Mouse (Mus musculus): ENCODE data around the gene Fam149a. TPM values are rescaled to one million over a fixed set of nuclear protein-coding genes. Genes with fewer than 3 reads are reported as not detected.

The Fam149a gene
- polyA plus RNA-seq, 1 experiment from 2014 or later: 3.0 TPM

- no peak overlapping the region for H3K9ac ChIP-seq (ENCODE audit: low read length)
- no peaks in the 10 kb centered on the region for H3K27me3 ChIP-seq (ENCODE audit: control insufficient read depth, insufficient read depth, low read length)
- H3K4me2 ChIP-seq (ENCODE audit: low read depth, low read length): no peak overlapping the region
- no peaks in the 10 kb centered on the region for H3K36me3 ChIP-seq (ENCODE audit: control insufficient read depth, insufficient read depth)
- ATAC-seq (replicated peaks; ENCODE audit: extremely low read depth, insufficient read depth, low FRiP score): no peak
- no peak overlapping the region for H3K4me3 ChIP-seq (ENCODE audit: low read length)
- 75% methylated on average over 2 of the region's 2 CpGs for WGBS
- no peak overlapping the region for H3K27ac ChIP-seq (ENCODE audit: low read length)
- H3K4me1 ChIP-seq (ENCODE audit: control insufficient read depth, insufficient read depth, low read length): no peaks in the 10 kb centered on the region
- no peaks in the 10 kb centered on the region for H3K9me3 ChIP-seq (replicated peaks; ENCODE audit: control insufficient read depth, low read length)
These were observed 60.7 kb downstream of the Fam149a start for GRCm38 (mm10) chr8:45321365-45321764.

- Histone ChIP-seq H3K9me3 (replicated peaks; ENCODE audit: control insufficient read depth, low read length) (no peaks in the 10 kb centered on the region), H3K27me3 (ENCODE audit: control insufficient read depth, insufficient read depth, low read length) (no peaks in the 10 kb centered on the region), H3K9ac (ENCODE audit: low read length) (no peak overlapping the region), H3K4me2 (ENCODE audit: low read depth, low read length) (no peak overlapping the region), H3K36me3 (ENCODE audit: control insufficient read depth, insufficient read depth) (no peaks in the 10 kb centered on the region), H3K4me3 (ENCODE audit: low read length) (no peak overlapping the region), H3K4me1 (ENCODE audit: control insufficient read depth, insufficient read depth, low read length) (no peaks in the 10 kb centered on the region), H3K27ac (ENCODE audit: low read length) (no peak overlapping the region)
- no peak for ATAC-seq (replicated peaks; ENCODE audit: extremely low read depth, insufficient read depth, low FRiP score)
- 24% methylated on average over 1 of the region's 1 CpGs for WGBS
These were observed 61.2 kb downstream of the Fam149a start for GRCm38 (mm10) chr8:45320930-45321329.

- no peak overlapping the region for H3K27ac ChIP-seq (ENCODE audit: low read length)
- ATAC-seq (replicated peaks; ENCODE audit: extremely low read depth, insufficient read depth, low FRiP score): no peak
- no peak overlapping the region for H3K4me2 ChIP-seq (ENCODE audit: low read depth, low read length)
- H3K36me3 ChIP-seq (ENCODE audit: control insufficient read depth, insufficient read depth): no peaks in the 10 kb centered on the region
- H3K27me3 ChIP-seq (ENCODE audit: control insufficient read depth, insufficient read depth, low read length): no peaks in the 10 kb centered on the region
- no peak overlapping the region for H3K9ac ChIP-seq (ENCODE audit: low read length)
- H3K9me3 ChIP-seq (replicated peaks; ENCODE audit: control insufficient read depth, low read length): no peaks in the 10 kb centered on the region
- no peaks in the 10 kb centered on the region for H3K4me1 ChIP-seq (ENCODE audit: control insufficient read depth, insufficient read depth, low read length)
- WGBS: 77% methylated on average over 4 of the region's 4 CpGs
- H3K4me3 ChIP-seq (ENCODE audit: low read length): no peak overlapping the region
These were observed 71.1 kb downstream of the Fam149a start for GRCm38 (mm10) chr8:45310967-45311366.

GRCm38 (mm10) chr8:45308366-45308765 lies 73.7 kb downstream of the Fam149a start, which contains the start of gene Gm45753:
Gene Gm45753 (minus strand): TSS chr8:45308466.
- H3K9me3 ChIP-seq (replicated peaks; ENCODE audit: control insufficient read depth, low read length): no peaks in the 10 kb centered on the region
- no peak for ATAC-seq (replicated peaks; ENCODE audit: extremely low read depth, insufficient read depth, low FRiP score)
- H3K4me1 ChIP-seq (ENCODE audit: control insufficient read depth, insufficient read depth, low read length): no peaks in the 10 kb centered on the region
- H3K4me2 ChIP-seq (ENCODE audit: low read depth, low read length): no peak within 1 kb of the TSS
- H3K27ac ChIP-seq (ENCODE audit: low read length): no peak within 1 kb of the TSS
- no peaks in the 10 kb centered on the region for H3K36me3 ChIP-seq (ENCODE audit: control insufficient read depth, insufficient read depth)
- H3K9ac ChIP-seq (ENCODE audit: low read length): no peak within 1 kb of the TSS
- H3K4me3 ChIP-seq (ENCODE audit: low read length): no peak within 1 kb of the TSS
- H3K27me3 ChIP-seq (ENCODE audit: control insufficient read depth, insufficient read depth, low read length): no peaks in the 10 kb centered on the region
- WGBS: 87% methylated on average over 13 of the region's 13 CpGs

- WGBS: 90% methylated on average over 1 of the region's 1 CpGs
- H3K9me3 ChIP-seq (replicated peaks; ENCODE audit: control insufficient read depth, low read length): no peaks in the 10 kb centered on the region
- no peak overlapping the region for H3K27ac ChIP-seq (ENCODE audit: low read length)
- no peaks in the 10 kb centered on the region for H3K36me3 ChIP-seq (ENCODE audit: control insufficient read depth, insufficient read depth)
- no peak overlapping the region for H3K4me3 ChIP-seq (ENCODE audit: low read length)
- no peak for ATAC-seq (replicated peaks; ENCODE audit: extremely low read depth, insufficient read depth, low FRiP score)
- H3K9ac ChIP-seq (ENCODE audit: low read length): no peak overlapping the region
- no peaks in the 10 kb centered on the region for H3K4me1 ChIP-seq (ENCODE audit: control insufficient read depth, insufficient read depth, low read length)
- H3K27me3 ChIP-seq (ENCODE audit: control insufficient read depth, insufficient read depth, low read length): no peaks in the 10 kb centered on the region
- H3K4me2 ChIP-seq (ENCODE audit: low read depth, low read length): no peak overlapping the region
These were observed 76.6 kb downstream of the Fam149a start for GRCm38 (mm10) chr8:45305479-45305878.

GRCm38 (mm10) chr8:45304354-45304753 lies 77.7 kb downstream of the Fam149a start:
- Histone ChIP-seq H3K4me1 (ENCODE audit: control insufficient read depth, insufficient read depth, low read length) (no peaks in the 10 kb centered on the region), H3K27ac (ENCODE audit: low read length) (no peak overlapping the region), H3K9me3 (replicated peaks; ENCODE audit: control insufficient read depth, low read length) (no peaks in the 10 kb centered on the region), H3K4me2 (ENCODE audit: low read depth, low read length) (no peak overlapping the region), H3K36me3 (ENCODE audit: control insufficient read depth, insufficient read depth) (no peaks in the 10 kb centered on the region), H3K27me3 (ENCODE audit: control insufficient read depth, insufficient read depth, low read length) (no peaks in the 10 kb centered on the region), H3K9ac (ENCODE audit: low read length) (no peak overlapping the region), H3K4me3 (ENCODE audit: low read length) (no peak overlapping the region)
- 86% methylated on average over 3 of the region's 3 CpGs for WGBS
- ATAC-seq (replicated peaks; ENCODE audit: extremely low read depth, insufficient read depth, low FRiP score): no peak

GRCm38 (mm10) chr8:45302390-45302789 lies 79.7 kb downstream of the Fam149a start:
- no peak overlapping the region for H3K9ac ChIP-seq (ENCODE audit: low read length)
- no peak for ATAC-seq (replicated peaks; ENCODE audit: extremely low read depth, insufficient read depth, low FRiP score)
- H3K4me3 ChIP-seq (ENCODE audit: low read length): no peak overlapping the region
- H3K9me3 ChIP-seq (replicated peaks; ENCODE audit: control insufficient read depth, low read length): no peaks in the 10 kb centered on the region
- H3K4me1 ChIP-seq (ENCODE audit: control insufficient read depth, insufficient read depth, low read length): no peaks in the 10 kb centered on the region
- H3K36me3 ChIP-seq (ENCODE audit: control insufficient read depth, insufficient read depth): no peaks in the 10 kb centered on the region
- 78% methylated on average over 8 of the region's 8 CpGs for WGBS
- H3K27me3 ChIP-seq (ENCODE audit: control insufficient read depth, insufficient read depth, low read length): no peaks in the 10 kb centered on the region
- no peak overlapping the region for H3K4me2 ChIP-seq (ENCODE audit: low read depth, low read length)
- H3K27ac ChIP-seq (ENCODE audit: low read length): no peak overlapping the region

GRCm38 (mm10) chr8:45295276-45295675 lies 86.8 kb downstream of the Fam149a start:
- Histone ChIP-seq H3K4me2 (ENCODE audit: low read depth, low read length) (no peak overlapping the region), H3K27ac (ENCODE audit: low read length) (no peak overlapping the region), H3K27me3 (ENCODE audit: control insufficient read depth, insufficient read depth, low read length) (no peaks in the 10 kb centered on the region), H3K36me3 (ENCODE audit: control insufficient read depth, insufficient read depth) (no peaks in the 10 kb centered on the region), H3K4me1 (ENCODE audit: control insufficient read depth, insufficient read depth, low read length) (no peaks in the 10 kb centered on the region), H3K9ac (ENCODE audit: low read length) (no peak overlapping the region), H3K9me3 (replicated peaks; ENCODE audit: control insufficient read depth, low read length) (no peaks in the 10 kb centered on the region), H3K4me3 (ENCODE audit: low read length) (no peak overlapping the region)
- WGBS: 83% methylated on average over 6 of the region's 6 CpGs
- ATAC-seq (replicated peaks; ENCODE audit: extremely low read depth, insufficient read depth, low FRiP score): no peak

GRCm38 (mm10) chr8:45294687-45295086 lies 87.4 kb downstream of the Fam149a start, which contains the start of gene Klkb1:
Gene Klkb1 (minus strand): TSS chr8:45294859.
- no peaks in the 10 kb centered on the region for H3K9me3 ChIP-seq (replicated peaks; ENCODE audit: control insufficient read depth, low read length)
- 80% methylated on average over 7 of the region's 7 CpGs for WGBS
- H3K36me3 ChIP-seq (ENCODE audit: control insufficient read depth, insufficient read depth): no peaks in the 10 kb centered on the region
- H3K4me3 ChIP-seq (ENCODE audit: low read length): no peak within 1 kb of the TSS
- H3K9ac ChIP-seq (ENCODE audit: low read length): no peak within 1 kb of the TSS
- no peak for ATAC-seq (replicated peaks; ENCODE audit: extremely low read depth, insufficient read depth, low FRiP score)
- no peak within 1 kb of the TSS for H3K27ac ChIP-seq (ENCODE audit: low read length)
- H3K4me1 ChIP-seq (ENCODE audit: control insufficient read depth, insufficient read depth, low read length): no peaks in the 10 kb centered on the region
- H3K4me2 ChIP-seq (ENCODE audit: low read depth, low read length): no peak within 1 kb of the TSS
- no peaks in the 10 kb centered on the region for H3K27me3 ChIP-seq (ENCODE audit: control insufficient read depth, insufficient read depth, low read length)

- Histone ChIP-seq H3K4me3 (ENCODE audit: low read length) (no peak overlapping the region), H3K4me1 (ENCODE audit: control insufficient read depth, insufficient read depth, low read length) (no peaks in the 10 kb centered on the region), H3K9ac (ENCODE audit: low read length) (no peak overlapping the region), H3K9me3 (replicated peaks; ENCODE audit: control insufficient read depth, low read length) (no peaks in the 10 kb centered on the region), H3K36me3 (ENCODE audit: control insufficient read depth, insufficient read depth) (no peaks in the 10 kb centered on the region), H3K27ac (ENCODE audit: low read length) (no peak overlapping the region), H3K4me2 (ENCODE audit: low read depth, low read length) (no peak overlapping the region), H3K27me3 (ENCODE audit: control insufficient read depth, insufficient read depth, low read length) (no peaks in the 10 kb centered on the region)
- ATAC-seq (replicated peaks; ENCODE audit: extremely low read depth, insufficient read depth, low FRiP score): no peak
- 85% methylated on average over 2 of the region's 2 CpGs for WGBS
These were observed 90.3 kb downstream of the Fam149a start for GRCm38 (mm10) chr8:45291790-45292189.
